24 mouse cellular contexts compared by ENCODE assay signal in genomic region chr12:82524987-82525386, GRCm38 (mm10).
"Had no signal": no experiment of that assay in that cellular context is flagged by ENCODE, and none has a peak within 500 bp of the region (broad histone marks: within the 10 kb centered on the region; RNA-seq: fewer than 3 reads in every experiment).

No protein-coding gene starts in this region.

- ATAC-seq: hindbrain, postnatal 0 days; intestine, embryonic 16.5 days had no signal

- H3K27ac ChIP-seq: heart, adult 2 months; heart, embryonic 13.5 days; heart, embryonic 15.5 days; hindbrain, embryonic 13.5 days; hindbrain, embryonic 15.5 days; hindbrain, postnatal 0 days; kidney, embryonic 15.5 days; kidney, postnatal 0 days; limb, embryonic 13.5 days; limb, embryonic 15.5 days had no signal

- H3K9ac ChIP-seq: heart, embryonic 13.5 days; heart, embryonic 15.5 days; hindbrain, embryonic 13.5 days; hindbrain, embryonic 15.5 days; kidney, embryonic 15.5 days; limb, embryonic 13.5 days; limb, embryonic 15.5 days had no signal

- DNase-seq: gastrocnemius, postnatal 14 days; heart, adult 11 months; heart, adult 2 months; heart, postnatal 14 days; heart, postnatal 36 days; kidney, adult 11 months; kidney, adult 2 months; kidney, adult 9 months; kidney, postnatal 14 days; kidney, postnatal 36 days; layer of hippocampus, adult 9-11 months; layer of hippocampus, postnatal 36 days; left cerebral cortex, postnatal 4 days had no signal

- H3K4me2 ChIP-seq: heart, embryonic 11.5 days; heart, embryonic 13.5 days; heart, embryonic 15.5 days; hindbrain, embryonic 13.5 days; hindbrain, embryonic 15.5 days; kidney, embryonic 15.5 days; limb, embryonic 13.5 days; limb, embryonic 15.5 days had no signal

- H3K4me3 ChIP-seq: heart, adult 2 months; heart, embryonic 13.5 days; heart, embryonic 15.5 days; hindbrain, embryonic 13.5 days; hindbrain, embryonic 15.5 days; kidney, embryonic 15.5 days; limb, embryonic 13.5 days; limb, embryonic 15.5 days had no signal

- H3K4me1 ChIP-seq: heart, embryonic 13.5 days; heart, embryonic 15.5 days; kidney, embryonic 15.5 days; limb, embryonic 15.5 days had no signal

- H3K27me3 ChIP-seq: heart, embryonic 13.5 days; heart, embryonic 15.5 days; hindbrain, embryonic 13.5 days; hindbrain, embryonic 15.5 days; kidney, embryonic 15.5 days; limb, embryonic 13.5 days; limb, embryonic 15.5 days had no signal

- H3K9me3 ChIP-seq: heart, embryonic 13.5 days; heart, embryonic 15.5 days; hindbrain, embryonic 13.5 days; hindbrain, embryonic 15.5 days; limb, embryonic 13.5 days; limb, embryonic 15.5 days had no signal

- H3K36me3 ChIP-seq: heart, embryonic 13.5 days; heart, embryonic 15.5 days; hindbrain, embryonic 13.5 days; hindbrain, embryonic 15.5 days; kidney, embryonic 15.5 days; limb, embryonic 13.5 days; limb, embryonic 15.5 days had no signal
